Mouse (Mus musculus) testis, postnatal 10 days (tissue): ENCODE data around the gene Vamp5.

Experiments
- DNase-seq: peaks from one replicate; pipeline ENCODE4 v3.0.0; 2021; ENCODE audit warnings: low spot score

Vamp5 gene

DNA sequence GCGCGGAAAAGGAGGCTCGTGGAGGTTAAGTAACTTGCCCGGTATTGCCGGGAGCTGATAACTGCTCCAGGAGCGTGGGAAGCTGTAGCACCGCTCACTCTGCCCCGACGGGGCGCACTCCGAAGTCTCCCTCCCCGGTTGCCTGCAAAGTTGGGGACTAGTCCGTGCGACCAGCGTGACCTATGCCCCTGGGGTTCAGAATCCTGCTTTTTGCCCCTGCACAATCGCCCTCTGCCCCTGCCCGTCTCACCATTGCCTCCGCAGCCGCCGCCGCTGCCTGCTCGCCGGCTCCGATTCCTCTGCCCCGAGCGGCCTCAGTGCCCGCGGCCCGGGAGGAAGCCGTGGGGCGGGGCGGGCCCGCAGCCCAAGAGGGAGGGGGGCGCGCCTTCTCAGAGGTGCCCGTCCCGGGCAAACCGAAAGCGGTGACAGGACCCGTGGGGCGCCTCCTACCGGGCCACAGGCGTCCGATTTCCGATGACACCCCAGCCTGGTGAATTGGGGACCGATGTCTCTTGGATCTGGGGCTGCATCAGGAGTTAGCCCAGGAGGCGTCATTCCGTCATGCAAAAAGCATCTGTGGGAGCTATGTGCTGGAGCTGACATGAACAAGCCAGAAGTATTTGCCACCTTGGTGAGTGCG, at the start of gene Vamp5:
Gene Vamp5 (minus strand): TSS at position 338 of the 640 bp plus-strand sequence.
- peak; percentile 87 for DNase-seq

GRCm38 (mm10) chr6:72429061-72429842, 49.0 kb upstream of the Vamp5 start:
- no peak for DNase-seq

GRCm38 (mm10) chr6:72428036-72428435, 47.8 kb upstream of the Vamp5 start:
- DNase-seq = peak; percentile 90

DNA sequence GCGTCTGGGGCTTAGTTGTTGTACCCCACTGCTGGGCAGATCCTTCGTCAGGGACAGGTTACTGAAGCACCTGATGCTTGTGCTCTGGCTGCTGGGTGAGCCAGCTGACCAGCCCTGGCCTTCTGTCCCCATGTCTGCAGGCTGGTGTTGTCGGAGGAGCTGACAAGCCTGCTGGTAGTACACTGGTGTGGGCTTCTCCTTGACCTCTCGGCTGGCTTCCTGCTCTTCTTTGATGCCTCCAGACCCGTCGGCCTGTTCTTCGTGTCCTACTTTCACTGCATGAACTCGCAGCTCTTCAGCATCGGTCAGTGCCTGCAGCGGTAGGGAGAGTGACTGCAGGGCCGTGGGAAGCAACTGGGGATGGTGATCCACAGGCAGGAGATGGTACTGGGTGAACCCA, 45.4 kb upstream of the Vamp5 start:
- no peak for DNase-seq

GRCm38 (mm10) chr6:72420901-72421300, 40.6 kb upstream of the Vamp5 start:
- DNase-seq = no peak

DNA sequence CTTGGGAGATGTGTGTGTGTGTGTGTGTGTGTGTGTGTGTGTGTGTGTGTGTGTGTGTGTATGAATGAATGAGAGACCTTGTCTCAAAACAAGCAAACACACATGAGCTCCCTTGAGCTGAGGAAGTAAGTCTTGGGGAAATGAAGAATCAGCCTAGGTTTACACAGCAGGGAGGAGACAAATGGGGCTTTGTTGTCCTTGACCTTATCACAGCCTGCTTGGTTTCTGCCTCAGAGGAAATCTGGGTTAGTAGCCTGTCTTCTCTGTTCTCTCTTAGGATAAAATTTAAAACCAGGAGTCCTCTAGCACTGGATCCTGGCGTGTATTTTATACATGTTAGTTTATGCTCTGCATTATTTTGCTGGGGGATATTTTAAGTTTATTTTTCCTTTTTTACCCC, 39.5 kb upstream of the Vamp5 start:
- no peak for DNase-seq

DNA sequence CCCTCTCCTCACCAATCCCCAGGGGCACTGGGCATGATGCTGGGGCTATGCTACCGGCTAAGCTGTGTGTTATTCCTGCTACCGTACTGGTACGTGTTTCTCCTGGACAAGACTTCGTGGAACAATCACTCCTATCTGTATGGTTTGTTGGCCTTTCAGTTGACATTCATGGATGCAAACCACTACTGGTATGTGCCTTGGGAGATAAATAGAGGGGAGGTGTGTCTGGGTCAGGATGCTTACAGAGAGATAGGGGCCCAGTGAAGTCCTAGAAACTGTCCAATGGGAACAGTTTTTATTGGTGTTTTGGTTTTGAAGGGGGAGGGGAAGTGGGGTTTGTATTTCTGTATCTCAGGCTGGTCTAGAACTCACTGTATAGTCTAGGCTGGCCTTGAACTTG, 38.0 kb upstream of the Vamp5 start:
- no peak for DNase-seq

- no peak for DNase-seq
Measured at GRCm38 (mm10) chr6:72415964-72416772, 35.9 kb upstream of the Vamp5 start.

DNA sequence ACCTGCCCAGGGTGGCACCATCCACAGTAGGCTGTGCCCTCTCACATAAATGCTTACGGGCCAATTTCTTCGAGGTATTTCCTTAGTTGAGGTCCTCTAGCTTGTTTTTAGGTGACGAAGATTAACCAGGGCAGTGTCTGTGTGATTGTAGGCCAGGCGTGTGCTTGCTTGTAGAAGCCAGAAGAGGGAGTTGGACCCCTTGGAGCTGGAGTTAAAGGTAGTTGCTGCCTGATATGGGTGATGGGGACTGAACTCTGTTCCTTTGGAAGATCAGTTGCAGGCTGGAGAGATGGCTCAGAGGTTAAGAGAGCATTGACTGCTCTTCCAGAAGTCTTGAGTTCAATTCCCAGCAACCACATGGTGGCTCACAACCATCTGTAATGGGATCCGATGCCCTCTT, 34.9 kb upstream of the Vamp5 start:
- no peak for DNase-seq

- DNase-seq = peak; percentile 99
Measured at GRCm38 (mm10) chr6:72414076-72414756, 33.9 kb upstream of the Vamp5 start, which contains the start of gene Ggcx. Gene Ggcx, plus strand, starts transcription at chr6:72414308.

GRCm38 (mm10) chr6:72410518-72410917, 30.2 kb upstream of the Vamp5 start:
- DNase-seq = no peak

DNA sequence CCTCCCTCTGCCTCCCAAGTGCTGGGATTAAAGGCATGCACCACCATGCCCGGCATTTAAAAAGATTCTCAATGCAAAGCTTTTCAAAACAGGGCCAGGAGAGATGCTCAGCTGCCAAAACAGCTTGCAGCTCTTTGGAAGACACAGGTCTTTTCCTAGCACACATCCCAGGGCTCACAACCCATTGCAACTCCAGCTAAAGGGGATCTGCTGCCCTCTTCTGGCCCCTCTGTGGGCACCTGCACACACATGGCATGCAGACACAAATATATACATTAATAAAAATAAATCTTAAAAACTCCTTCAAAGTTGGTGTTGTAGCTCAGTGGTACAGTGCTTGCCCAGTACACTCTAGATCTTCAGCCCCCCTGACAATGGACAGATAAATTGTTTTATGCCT, 29.7 kb upstream of the Vamp5 start:
- DNase-seq = no peak

GRCm38 (mm10) chr6:72409567-72409966, 29.3 kb upstream of the Vamp5 start:
- DNase-seq = peak; percentile 85

- DNase-seq = peak; percentile 90
Measured at GRCm38 (mm10) chr6:72407119-72407518, 26.9 kb upstream of the Vamp5 start.

- no peak for DNase-seq
Measured at GRCm38 (mm10) chr6:72405356-72405755, 25.1 kb upstream of the Vamp5 start.

DNA sequence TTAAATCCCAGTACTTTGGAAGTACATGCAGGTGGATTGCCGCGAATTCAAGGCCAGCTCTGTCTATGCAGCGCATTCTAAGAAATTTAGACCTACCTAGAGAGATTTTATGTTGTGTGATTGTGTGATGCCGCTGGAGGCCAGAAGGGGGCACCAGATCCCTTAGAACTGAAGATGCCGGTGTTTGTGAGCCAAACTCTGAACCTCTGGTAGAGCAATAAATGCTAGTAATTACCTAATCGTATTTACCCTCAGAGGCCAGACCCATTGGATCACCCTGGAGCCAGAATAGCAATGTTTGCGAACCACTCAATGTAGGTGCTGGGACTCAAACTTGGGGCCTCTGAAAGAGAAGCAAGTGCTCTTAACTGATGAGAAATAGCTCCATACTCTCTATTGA, 21.6 kb upstream of the Vamp5 start:
- peak; percentile 85 for DNase-seq

DNA sequence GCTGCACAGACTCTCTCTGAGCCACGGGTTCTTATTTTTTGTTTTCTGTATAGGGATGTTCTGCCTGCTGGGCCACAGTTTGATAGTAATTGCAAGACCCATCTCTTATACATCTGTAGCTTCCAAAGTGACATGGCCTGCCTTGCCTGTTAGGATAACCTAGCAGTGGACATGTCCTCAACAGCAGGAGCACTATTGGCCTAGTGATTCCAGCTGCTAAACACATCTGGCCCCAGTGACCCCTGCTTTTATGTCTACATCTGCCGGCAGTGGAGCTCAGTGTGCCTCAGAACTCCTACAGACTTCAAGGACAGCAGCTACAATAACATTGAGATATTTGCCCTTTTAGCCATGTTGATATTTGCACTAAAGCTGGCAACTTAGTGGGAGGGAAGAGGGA, 19.7 kb upstream of the Vamp5 start:
- DNase-seq = no peak

DNA sequence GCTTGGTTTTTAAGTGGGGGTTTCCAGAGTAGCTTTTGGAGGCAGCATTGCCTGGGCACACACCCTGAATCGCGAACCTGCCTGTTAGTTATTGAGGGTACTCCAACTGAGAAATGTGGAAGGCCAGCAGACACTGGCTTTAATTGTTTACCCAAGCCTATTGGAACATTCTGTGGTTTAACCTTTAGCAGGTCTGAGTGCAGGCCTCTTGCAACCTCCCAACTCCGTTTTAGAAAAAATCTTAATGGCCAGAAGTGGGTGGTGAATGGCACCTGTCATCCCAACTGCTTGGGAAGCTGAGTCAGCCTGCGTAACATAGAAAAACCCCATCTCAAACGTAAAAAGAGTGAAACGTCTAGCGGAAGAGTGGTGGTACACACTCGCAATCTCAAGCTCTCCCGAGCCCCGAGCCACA, 16.6 kb upstream of the Vamp5 start:
- no peak for DNase-seq

- no peak for DNase-seq
Measured at GRCm38 (mm10) chr6:72392341-72392740, 12.1 kb upstream of the Vamp5 start.

GRCm38 (mm10) chr6:72390795-72391521, 10.7 kb upstream of the Vamp5 start:
- DNase-seq = peak; percentile 59
